Mouse (Mus musculus) midbrain, postnatal 0 days (tissue): ENCODE measurements around the gene Ppp4r4. TPM values are rescaled to one million over a fixed set of nuclear protein-coding genes. Genes with fewer than 3 reads are reported as not detected.

ENCODE experiments used
- ATAC-seq: fragments of 200-750 bp; cut with Nextera tagmentation; 2 replicates; pipeline ENCODE4 v1.8.0; 2017; ENCODE audit warnings: moderate number of reproducible peaks, mild to moderate bottlenecking, moderate TSS enrichment, moderate library complexity; ENCODE audit not compliant: low FRiP score
- DNase-seq: peaks from one replicate; pipeline ENCODE4 v3.0.0-alpha.2; 2015; ENCODE audit warnings: low spot score
- H3K27ac ChIP-seq: fragments of 300-500 bp; sonication (generic); 2 replicates; pipeline ENCODE4 v1.5.1; 2014; ENCODE audit warnings: low read depth, mild to moderate bottlenecking, low read length, mixed read lengths
- H3K27me3 ChIP-seq: fragments of 300-500 bp; sonication (generic); 2 replicates; pipeline ENCODE4 v1.6.1; 2014; ENCODE audit warnings: low read length, control low read depth, mixed read lengths; ENCODE audit not compliant: insufficient read depth
- H3K36me3 ChIP-seq: fragments of 300-500 bp; sonication (generic); 2 replicates; pipeline ENCODE4 v1.6.1; 2014; ENCODE audit warnings: low read length, control low read depth, mixed read lengths; ENCODE audit not compliant: insufficient read depth
- H3K4me1 ChIP-seq: fragments of 300-500 bp; sonication (generic); 2 replicates; pipeline ENCODE4 v1.6.1; 2014; ENCODE audit warnings: mild to moderate bottlenecking, control low read depth, antibody characterized with exemption, low read length, mixed read lengths; ENCODE audit not compliant: insufficient read depth
- H3K4me2 ChIP-seq: fragments of 300-500 bp; sonication (generic); 2 replicates; pipeline ENCODE4 v1.6.1; 2014; ENCODE audit warnings: low read depth, mild to moderate bottlenecking, low read length, mixed read lengths; ENCODE audit not compliant: poor library complexity, severe bottlenecking
- H3K4me3 ChIP-seq: fragments of 300-500 bp; sonication (generic); 2 replicates; pipeline ENCODE4 v1.5.1; 2014; ENCODE audit warnings: low read depth, mild to moderate bottlenecking, low read length, moderate library complexity
- H3K9ac ChIP-seq: fragments of 300-500 bp; sonication (generic); replicated peaks from 2 replicates; pipeline ENCODE4 v1.6.1; 2014; ENCODE audit warnings: mild to moderate bottlenecking, low read length, moderate library complexity, mixed read lengths; ENCODE audit not compliant: poor library complexity, severe bottlenecking
- H3K9me3 ChIP-seq: fragments of 300-500 bp; sonication (generic); 2 replicates; pipeline ENCODE4 v1.6.1; 2016; ENCODE audit warnings: low read length, control low read depth
- CTCF ChIP-seq: IDR thresholded peaks from 2 replicates; pipeline ENCODE4 v1.5.1; 2016; ENCODE audit warnings: antibody characterized with exemption, mild to moderate bottlenecking
- WGBS: fragments of 180-500 bp; shearing (Covaris S2); extraction: QIAGEN DNeasy Blood & Tissue Kit; methylation state at CpG from one replicate; pipeline ENCODE4 v1.1.7; 2014; 5-methylcytosine and 5-hydroxymethylcytosine counted together
- polyA plus RNA-seq: library from polyadenylated mRNA; unstranded; fragments of >200 nt; fragmentation: Nextera tagmentation; extraction: Ambion mirVana; gene quantifications from 2 replicates; pipeline ENCODE4 v1.2.1, GENCODE M21; 2015
- total RNA-seq: library from RNA; depleted of rRNA; stranded (reverse); fragments of >200 nt; gene quantifications from 2 replicates; pipeline ENCODE4 v1.2.3, GENCODE M21; 2014

The Ppp4r4 gene
- total and polyA plus RNA-seq, 2 experiments from 2014 or later = 3.3 to 8.4 TPM

DNA sequence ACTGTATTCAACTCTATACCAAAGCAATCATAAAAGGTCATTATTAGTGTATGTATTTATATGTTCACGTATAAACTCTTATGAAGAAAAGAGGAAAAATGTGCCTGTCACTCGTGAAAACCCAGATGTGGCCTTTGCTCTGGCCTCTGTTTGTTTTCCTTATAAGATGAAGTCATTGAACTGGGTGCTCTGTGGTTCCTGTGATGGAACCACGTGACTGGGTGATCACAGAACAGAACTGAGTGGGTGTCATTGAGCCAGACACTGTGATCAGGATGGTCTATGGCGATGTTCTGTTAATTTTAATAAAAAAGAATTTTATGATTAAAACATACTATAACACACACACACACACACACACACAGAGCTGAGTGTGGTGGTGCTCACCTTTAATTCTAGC lies 83.7 kb downstream of the Ppp4r4 start:
- H3K9me3 ChIP-seq = no peaks in the 10 kb centered on the region
- ATAC-seq (no peak), DNase-seq (no peak)
- no peaks in the 10 kb centered on the region for H3K4me1 ChIP-seq
- no peak overlapping the region for H3K9ac ChIP-seq
- H3K27ac ChIP-seq = no peak overlapping the region
- WGBS = 87% methylated on average over 4 of the region's 4 CpGs
- TF ChIP-seq CTCF = no peak
- H3K4me2 ChIP-seq = no peak overlapping the region
- H3K4me3 ChIP-seq = no peak overlapping the region
- no peaks in the 10 kb centered on the region for H3K27me3 ChIP-seq
- peaks cover 7% of the 10 kb centered on the region for H3K36me3 ChIP-seq

DNA sequence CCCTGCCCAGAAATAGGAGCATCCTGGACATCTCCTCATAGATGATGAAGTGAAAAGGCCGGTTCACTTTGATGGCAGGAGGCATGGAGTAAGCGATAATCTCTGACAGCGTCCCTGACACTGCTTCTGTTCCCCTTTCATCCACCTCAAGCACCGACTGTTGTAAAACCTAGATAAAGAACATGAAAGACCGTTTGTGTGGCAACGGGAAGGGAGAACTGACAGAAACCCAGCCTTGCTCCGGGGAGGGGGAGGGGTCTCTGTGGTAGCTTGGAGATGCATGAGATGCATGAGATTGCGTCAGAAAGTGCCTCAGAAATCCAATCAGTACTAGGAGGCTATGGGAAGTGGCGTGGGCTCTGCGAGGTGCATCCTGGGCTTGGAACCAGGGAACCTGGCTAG lies 84.8 kb downstream of the Ppp4r4 start:
- Histone ChIP-seq H3K4me1 (no peaks in the 10 kb centered on the region), H3K27me3 (no peaks in the 10 kb centered on the region), H3K4me2 (no peak overlapping the region), H3K4me3 (no peak overlapping the region), H3K9me3 (no peaks in the 10 kb centered on the region), H3K9ac (no peak overlapping the region), H3K36me3 (no peaks in the 10 kb centered on the region), H3K27ac (no peak overlapping the region)
- no peak for TF ChIP-seq CTCF
- no peak for DNase-seq
- ATAC-seq = no peak
- WGBS = 95% methylated on average over 10 of the region's 10 CpGs

DNA sequence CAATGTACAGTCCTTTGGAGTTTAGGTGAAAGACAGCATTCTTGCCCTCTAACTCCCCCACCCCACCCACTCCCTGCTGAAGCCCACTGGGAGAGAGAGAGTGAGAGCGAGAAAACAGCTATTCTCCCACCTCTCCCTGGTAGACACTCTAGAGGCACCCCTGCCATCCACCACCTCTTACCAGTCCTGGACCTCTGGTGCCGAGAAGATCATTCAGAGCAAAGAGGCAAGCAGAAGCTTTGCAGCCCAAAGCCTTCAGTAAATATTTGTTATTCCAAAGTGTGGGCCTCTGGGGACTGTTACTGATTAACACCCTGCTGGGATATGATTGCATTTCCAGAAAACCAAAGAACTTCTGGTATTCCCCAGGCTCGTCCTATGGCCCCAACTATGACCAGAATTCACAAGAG lies 99.1 kb downstream of the Ppp4r4 start, which contains the start of gene Serpina10:
Gene Serpina10, minus strand, starts transcription at position 242 of the 410 bp plus-strand sequence.
- no peak for ATAC-seq
- no peak within 1 kb of the TSS for H3K4me2 ChIP-seq
- no peak for DNase-seq
- H3K27me3 ChIP-seq = no peaks in the 10 kb centered on the region
- no peak within 1 kb of the TSS for H3K4me3 ChIP-seq
- 75% methylated on average over 3 of the region's 3 CpGs for WGBS
- H3K9me3 ChIP-seq = no peaks in the 10 kb centered on the region
- H3K4me1 ChIP-seq = no peaks in the 10 kb centered on the region
- no peaks in the 10 kb centered on the region for H3K36me3 ChIP-seq
- no peak within 1 kb of the TSS for H3K9ac ChIP-seq
- no peak within 1 kb of the TSS for H3K27ac ChIP-seq
- no peak for TF ChIP-seq CTCF

DNA sequence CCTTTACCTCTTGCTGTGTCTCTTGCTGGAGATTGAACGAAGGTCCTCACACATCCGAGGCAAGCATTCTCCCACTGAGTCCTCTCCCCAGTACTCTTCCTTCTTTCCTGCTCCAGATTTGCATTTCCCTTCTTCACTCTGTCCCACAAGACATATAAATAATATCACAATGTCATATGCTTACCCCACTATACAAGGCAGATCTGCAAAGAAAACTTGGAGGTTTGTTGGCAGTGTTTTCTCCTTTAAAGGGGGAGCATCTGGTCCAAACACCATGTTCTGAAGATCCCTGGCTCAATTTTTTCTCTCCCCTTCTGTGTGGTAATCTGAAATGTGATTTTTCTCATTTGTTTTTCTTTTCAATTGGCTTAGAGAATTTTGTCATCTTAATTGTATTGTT lies 102.3 kb downstream of the Ppp4r4 start:
- Histone ChIP-seq H3K9ac (no peak overlapping the region), H3K27ac (no peak overlapping the region), H3K36me3 (no peaks in the 10 kb centered on the region), H3K27me3 (no peaks in the 10 kb centered on the region), H3K9me3 (no peaks in the 10 kb centered on the region), H3K4me2 (no peak overlapping the region), H3K4me3 (no peak overlapping the region), H3K4me1 (no peaks in the 10 kb centered on the region)
- ATAC-seq = no peak
- DNase-seq = no peak
- no peak for TF ChIP-seq CTCF
- 67% methylated on average over 2 of the region's 2 CpGs for WGBS

DNA sequence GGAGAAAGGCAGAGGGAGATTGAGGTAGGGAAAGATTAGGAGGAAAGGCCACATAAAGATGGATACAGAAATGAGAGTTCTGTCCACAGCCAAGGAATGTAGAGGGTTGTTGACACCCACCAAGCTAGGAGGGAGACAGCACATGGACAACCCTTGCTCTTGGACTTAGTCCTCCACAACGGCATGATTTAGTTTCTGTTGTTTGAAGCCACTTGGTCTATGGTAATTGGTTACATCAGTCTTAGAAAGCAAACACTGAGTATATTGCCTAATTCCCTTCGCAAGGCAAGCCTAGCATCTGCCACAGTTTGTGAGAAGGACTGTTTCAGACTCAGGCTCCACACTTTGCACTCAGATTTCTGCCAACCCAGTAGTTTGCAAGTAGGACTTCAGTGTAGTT lies 103.8 kb downstream of the Ppp4r4 start:
- H3K9ac ChIP-seq = no peak overlapping the region
- no peak for DNase-seq
- TF ChIP-seq CTCF = no peak
- H3K27ac ChIP-seq = no peak overlapping the region
- H3K36me3 ChIP-seq = no peaks in the 10 kb centered on the region
- no peaks in the 10 kb centered on the region for H3K27me3 ChIP-seq
- H3K4me2 ChIP-seq = no peak overlapping the region
- H3K4me3 ChIP-seq = no peak overlapping the region
- WGBS = 85% methylated on average over 2 of the region's 2 CpGs
- no peak for ATAC-seq
- H3K4me1 ChIP-seq = no peaks in the 10 kb centered on the region
- H3K9me3 ChIP-seq = no peaks in the 10 kb centered on the region

DNA sequence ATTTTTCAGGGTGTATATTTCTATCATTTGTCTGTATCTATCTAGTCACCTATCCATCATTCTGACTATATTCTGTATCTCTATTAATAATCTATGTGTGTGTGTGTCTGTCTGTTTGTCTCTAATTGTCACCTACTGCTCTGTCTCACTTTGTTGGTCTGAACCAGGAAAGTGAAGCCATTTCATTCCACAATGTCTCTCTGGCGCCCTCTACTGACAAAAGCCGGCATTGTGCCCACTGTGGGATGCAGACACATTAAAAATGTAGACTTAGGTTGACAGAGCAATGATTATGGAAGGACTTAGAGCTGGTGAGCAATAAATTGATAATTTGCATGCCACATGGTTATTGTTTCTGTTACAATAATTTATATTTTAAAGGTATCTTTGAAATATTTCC lies 111.3 kb downstream of the Ppp4r4 start:
- ATAC-seq (peak; percentile 72; the same call in 1 of the 2 replicates), DNase-seq (peak; percentile 78)
- WGBS = 0% methylated on average over 2 of the region's 2 CpGs
- no peak overlapping the region for H3K9ac ChIP-seq
- H3K4me3 ChIP-seq = no peak overlapping the region
- no peak overlapping the region for H3K4me2 ChIP-seq
- TF ChIP-seq CTCF = peak; percentile 98
- H3K27me3 ChIP-seq = no peaks in the 10 kb centered on the region
- no peaks in the 10 kb centered on the region for H3K4me1 ChIP-seq
- no peaks in the 10 kb centered on the region for H3K36me3 ChIP-seq
- H3K27ac ChIP-seq = no peak overlapping the region
- H3K9me3 ChIP-seq = no peaks in the 10 kb centered on the region
